10 mouse cellular contexts compared by ENCODE assay signal in genomic region chr5:135725991-135726390, GRCm38 (mm10). TPM values are rescaled to one million over a fixed set of nuclear protein-coding genes. Genes with fewer than 3 reads are reported as not detected.
DNase-seq lines count a peak whose midpoint lies in the region; ATAC-seq and TF ChIP-seq lines count a peak whose summit lies in the region.
"Had no signal": no experiment of that assay in that cellular context is flagged by ENCODE, and none has a peak within 500 bp of the region (broad histone marks: within the 10 kb centered on the region; RNA-seq: fewer than 3 reads in every experiment).

No protein-coding gene starts in this region.

- H3K36me3 ChIP-seq in lung, embryonic 16.5 days (ENCODE audit: control insufficient read depth, insufficient read depth, low read length), result peaks cover 9% of the 10 kb centered on the region
- H3K36me3 ChIP-seq in midbrain, embryonic 12.5 days, result peaks cover 36% of the 10 kb centered on the region

- no peak for DNase-seq in gastrocnemius, adult 2 months
- no peak for DNase-seq in gastrocnemius, adult 8-10 months (ENCODE audit: low spot score in 2 of 2)
- no peak for DNase-seq in lung, postnatal 25 days (ENCODE audit: low spot score)
- no peak for DNase-seq in cerebellum, adult 9-11 months
- DNase-seq in thymus, postnatal 0 days (ENCODE audit: low spot score), result no peak
- no peak for DNase-seq in adipocyte (ENCODE audit: low spot score)
- DNase-seq: left cerebral cortex, postnatal 4 days had no signal

- peak overlapping the region; percentile 44 for H3K9ac ChIP-seq in lung, embryonic 16.5 days (ENCODE audit: low read length)
- H3K9ac ChIP-seq in midbrain, embryonic 12.5 days (replicated peaks), result peak overlapping the region; percentile 63

- WGBS in lung, embryonic 16.5 days, result 48% methylated on average over 6 of the region's 6 CpGs
- WGBS in midbrain, embryonic 12.5 days, result 21% methylated on average over 6 of the region's 6 CpGs

- H3K4me1 ChIP-seq in lung, embryonic 16.5 days (replicated peaks; ENCODE audit: control insufficient read depth, insufficient read depth, low read length), result peaks cover 21% of the 10 kb centered on the region
- peaks cover 44% of the 10 kb centered on the region for H3K4me1 ChIP-seq in midbrain, embryonic 12.5 days

- no peak for ATAC-seq in lung, embryonic 16.5 days (ENCODE audit: low read depth)
- ATAC-seq in midbrain, embryonic 12.5 days (ENCODE audit: low FRiP score, low read depth), result 0 out of 2 replicates have a peak, but pooled peaks have one; percentile 3

- no peaks in the 10 kb centered on the region for H3K9me3 ChIP-seq in lung, embryonic 16.5 days (ENCODE audit: control insufficient read depth, low read length)
- H3K9me3 ChIP-seq in midbrain, embryonic 12.5 days, result no peaks in the 10 kb centered on the region

- peak overlapping the region; percentile 42 for H3K4me3 ChIP-seq in gastrocnemius, adult 2 months
- no peak overlapping the region for H3K4me3 ChIP-seq in lung, embryonic 16.5 days (ENCODE audit: low read length)
- peak overlapping the region; percentile 35 for H3K4me3 ChIP-seq in midbrain, embryonic 12.5 days

- peak overlapping the region; percentile 44 for H3K4me2 ChIP-seq in lung, embryonic 16.5 days (ENCODE audit: low read depth, low read length)
- H3K4me2 ChIP-seq in midbrain, embryonic 12.5 days (replicated peaks), result peak overlapping the region; percentile 61

- no peaks in the 10 kb centered on the region for H3K27me3 ChIP-seq in lung, embryonic 16.5 days (ENCODE audit: control insufficient read depth, insufficient read depth, low read depth, low read length)
- no peaks in the 10 kb centered on the region for H3K27me3 ChIP-seq in midbrain, embryonic 12.5 days
- H3K27me3 ChIP-seq: Patski had no signal

- TF ChIP-seq CTCF in gastrocnemius, adult 2 months (IDR thresholded peaks at IDR 0.05), result no peak

- intact Hi-C loops in gastrocnemius, adult 2 months (cut with DNase I), result loop anchor here (5.0 kb wide), 1 partner anchor 34 kb away; no protein-coding TSS in a partner anchor

- peak overlapping the region; percentile 68 for H3K27ac ChIP-seq in gastrocnemius, adult 2 months
- peak overlapping the region; percentile 59; the same call in 1 of the 2 replicates for H3K27ac ChIP-seq in lung, embryonic 16.5 days (ENCODE audit: low read length)
- H3K27ac ChIP-seq in midbrain, embryonic 12.5 days (replicated peaks), result peak overlapping the region; percentile 94

RNA-seq across cellular contexts. Expression of gene Tmem120a, which starts 18.3 kb away (rescaled TPM):
- 1 to 10 TPM; 7.6 to 8.3 TPM for total RNA-seq in gastrocnemius, adult 2 months (2021)
- total RNA-seq in gastrocnemius, adult 8-10 months (2022), result 10 to 100 TPM in 1 of 4 experiments, 1 to 10 TPM in 3; 7.9 to 12.3 (median 8.9) TPM
- 37.9 and 38.8 TPM in 2 replicates for polyA plus RNA-seq in lung, embryonic 16.5 days (2015; fragmentation: Nextera tagmentation; extraction: Ambion mirVana)
- polyA plus RNA-seq in midbrain, embryonic 12.5 days (2016; fragmentation: Nextera tagmentation; extraction: Ambion mirVana), result 58.3 and 65.3 TPM in 2 replicates
- polyA plus RNA-seq in thymus, postnatal 0 days (2015; fragmentation: Nextera tagmentation; extraction: Ambion mirVana), result 37.3 and 40.4 TPM in 2 replicates

RNA-seq across cellular contexts. Expression of gene Styxl1, which starts 52.2 kb away (rescaled TPM):
- not detected for total RNA-seq in gastrocnemius, adult 2 months (2021)
- not detected for total RNA-seq in gastrocnemius, adult 8-10 months (2022)
- polyA plus RNA-seq in lung, embryonic 16.5 days (2015; fragmentation: Nextera tagmentation; extraction: Ambion mirVana), result 0.84 and 1.2 TPM in 2 replicates
- polyA plus RNA-seq in midbrain, embryonic 12.5 days (2016; fragmentation: Nextera tagmentation; extraction: Ambion mirVana), result 0.18 and 0.64 TPM in 2 replicates
- 0.83 and 0.96 TPM in 2 replicates for polyA plus RNA-seq in thymus, postnatal 0 days (2015; fragmentation: Nextera tagmentation; extraction: Ambion mirVana)
- total RNA-seq: left cerebral cortex, postnatal 4 days had no signal

RNA-seq across cellular contexts. Expression of gene Mdh2, which starts 52.3 kb away (rescaled TPM):
- 1,000 to 10,000 TPM in 1 of 2 experiments, 100 to 1,000 TPM in 1; 910 to 1,211 TPM for total RNA-seq in gastrocnemius, adult 2 months (2021)
- total RNA-seq in gastrocnemius, adult 8-10 months (2022), result 100 to 1,000 TPM; 825 to 986 (median 954) TPM
- polyA plus RNA-seq in lung, embryonic 16.5 days (2015; fragmentation: Nextera tagmentation; extraction: Ambion mirVana), result 433 and 434 TPM in 2 replicates
- 526 and 540 TPM in 2 replicates for polyA plus RNA-seq in midbrain, embryonic 12.5 days (2016; fragmentation: Nextera tagmentation; extraction: Ambion mirVana)
- 525 and 570 TPM in 2 replicates for polyA plus RNA-seq in thymus, postnatal 0 days (2015; fragmentation: Nextera tagmentation; extraction: Ambion mirVana)

RNA-seq across cellular contexts. Expression of gene Por, which starts 56.2 kb away (rescaled TPM):
- total RNA-seq in gastrocnemius, adult 2 months (2021), result 10 to 100 TPM; 31.4 to 32.7 TPM
- 10 to 100 TPM; 32.8 to 36.4 (median 35.9) TPM for total RNA-seq in gastrocnemius, adult 8-10 months (2022)
- 77.4 and 83.5 TPM in 2 replicates for polyA plus RNA-seq in lung, embryonic 16.5 days (2015; fragmentation: Nextera tagmentation; extraction: Ambion mirVana)
- 141 and 145 TPM in 2 replicates for polyA plus RNA-seq in midbrain, embryonic 12.5 days (2016; fragmentation: Nextera tagmentation; extraction: Ambion mirVana)
- 44.4 and 45.8 TPM in 2 replicates for polyA plus RNA-seq in thymus, postnatal 0 days (2015; fragmentation: Nextera tagmentation; extraction: Ambion mirVana)
